Mouse (Mus musculus): ENCODE measurements around the gene Nfyb. TPM values are rescaled to one million over a fixed set of nuclear protein-coding genes. Genes with fewer than 3 reads are reported as not detected.

The Nfyb gene
- 42.2 and 42.4 TPM in 2 replicates for polyA plus RNA-seq (2015; fragmentation: Nextera tagmentation; extraction: Ambion mirVana)

- Histone ChIP-seq H3K9me3 (replicated peaks) (no peaks in the 10 kb centered on the region), H3K36me3 (peaks cover 20% of the 10 kb centered on the region), H3K27me3 (no peaks in the 10 kb centered on the region), H3K27ac (replicated peaks) (peak within 1 kb of the TSS; percentile 99), H3K4me1 (peaks cover 27% of the 10 kb centered on the region), H3K4me2 (replicated peaks) (peak within 1 kb of the TSS; percentile 62), H3K9ac (peak within 1 kb of the TSS; percentile 98), H3K4me3 (replicated peaks) (peak within 1 kb of the TSS; percentile 84)
- ATAC-seq (ENCODE audit: insufficient number of reproducible peaks, low FRiP score, low TSS enrichment, low read depth), result peak; percentile 96
- under 1% methylated on average over 62 of the region's 68 CpGs for WGBS
Measured at GRCm38 (mm10) chr10:82763840-82764631, at the start of gene Nfyb. Gene Nfyb, minus strand, starts transcription at chr10:82764144.

- H3K4me2 ChIP-seq (replicated peaks), result peak overlapping the region; percentile 70
- WGBS, result 7% methylated on average over 42 of the region's 52 CpGs
- H3K4me1 ChIP-seq, result peaks cover 17% of the 10 kb centered on the region
- H3K36me3 ChIP-seq, result no peaks in the 10 kb centered on the region
- peak overlapping the region; percentile 52 for H3K4me3 ChIP-seq (replicated peaks)
- no peaks in the 10 kb centered on the region for H3K9me3 ChIP-seq (replicated peaks)
- H3K27me3 ChIP-seq, result no peaks in the 10 kb centered on the region
- peak; percentile 77 for ATAC-seq (ENCODE audit: insufficient number of reproducible peaks, low FRiP score, low TSS enrichment, low read depth)
- H3K27ac ChIP-seq (replicated peaks), result no peak overlapping the region
- H3K9ac ChIP-seq, result peak overlapping the region; percentile 13; the same call in 1 of the 2 replicates
Measured at GRCm38 (mm10) chr10:82811855-82812431, 48.0 kb upstream of the Nfyb start.

- no peak for ATAC-seq (ENCODE audit: insufficient number of reproducible peaks, low FRiP score, low TSS enrichment, low read depth)
- Histone ChIP-seq H3K36me3 (no peaks in the 10 kb centered on the region), H3K9me3 (replicated peaks) (no peaks in the 10 kb centered on the region), H3K4me3 (replicated peaks) (no peak overlapping the region), H3K27ac (replicated peaks) (no peak overlapping the region), H3K4me1 (peaks cover 13% of the 10 kb centered on the region), H3K9ac (no peak overlapping the region), H3K27me3 (no peaks in the 10 kb centered on the region), H3K4me2 (replicated peaks) (no peak overlapping the region)
- 22% methylated on average over 3 of the region's 3 CpGs for WGBS
Measured at GRCm38 (mm10) chr10:82809352-82809751, 45.4 kb upstream of the Nfyb start.

GRCm38 (mm10) chr10:82808891-82809290 is 44.9 kb upstream of the Nfyb start:
- Histone ChIP-seq H3K27me3 (no peaks in the 10 kb centered on the region), H3K4me1 (0 out of 2 replicates have a peak, but pooled peaks cover 8% of the 10 kb centered on the region), H3K36me3 (no peaks in the 10 kb centered on the region), H3K27ac (replicated peaks) (no peak overlapping the region), H3K4me2 (replicated peaks) (no peak overlapping the region), H3K4me3 (replicated peaks) (no peak overlapping the region), H3K9ac (no peak overlapping the region), H3K9me3 (replicated peaks) (no peaks in the 10 kb centered on the region)
- WGBS, result 78% methylated on average over 8 of the region's 8 CpGs
- ATAC-seq (ENCODE audit: insufficient number of reproducible peaks, low FRiP score, low TSS enrichment, low read depth), result no peak

GRCm38 (mm10) chr10:82808155-82808554 is 44.2 kb upstream of the Nfyb start:
- WGBS, result 43% methylated on average over 6 of the region's 6 CpGs
- Histone ChIP-seq H3K4me2 (replicated peaks) (no peak overlapping the region), H3K27me3 (no peaks in the 10 kb centered on the region), H3K27ac (replicated peaks) (no peak overlapping the region), H3K4me3 (replicated peaks) (no peak overlapping the region), H3K9me3 (replicated peaks) (no peaks in the 10 kb centered on the region), H3K36me3 (no peaks in the 10 kb centered on the region), H3K9ac (no peak overlapping the region), H3K4me1 (0 out of 2 replicates have a peak, but pooled peaks cover 6% of the 10 kb centered on the region)
- no peak for ATAC-seq (ENCODE audit: insufficient number of reproducible peaks, low FRiP score, low TSS enrichment, low read depth)

- 69% methylated on average over 7 of the region's 7 CpGs for WGBS
Measured at GRCm38 (mm10) chr10:82807238-82807637, 43.3 kb upstream of the Nfyb start.

GRCm38 (mm10) chr10:82806414-82806813 is 42.5 kb upstream of the Nfyb start:
- Histone ChIP-seq H3K9me3 (replicated peaks) (no peaks in the 10 kb centered on the region), H3K4me3 (replicated peaks) (no peak overlapping the region), H3K36me3 (no peaks in the 10 kb centered on the region), H3K27ac (replicated peaks) (no peak overlapping the region), H3K27me3 (no peaks in the 10 kb centered on the region), H3K4me1 (no peaks in the 10 kb centered on the region), H3K4me2 (replicated peaks) (no peak overlapping the region), H3K9ac (no peak overlapping the region)
- ATAC-seq (ENCODE audit: insufficient number of reproducible peaks, low FRiP score, low TSS enrichment, low read depth), result no peak
- WGBS, result 76% methylated on average over 8 of the region's 8 CpGs

More at GRCm38 (mm10) chr10:82807238-82807637, 43.3 kb upstream of the Nfyb start:
- Histone ChIP-seq H3K4me3 (replicated peaks) (no peak overlapping the region), H3K4me2 (replicated peaks) (no peak overlapping the region), H3K9ac (no peak overlapping the region), H3K36me3 (no peaks in the 10 kb centered on the region), H3K4me1 (0 out of 2 replicates have a peak, but pooled peaks cover 2% of the 10 kb centered on the region), H3K27me3 (no peaks in the 10 kb centered on the region), H3K9me3 (replicated peaks) (no peaks in the 10 kb centered on the region), H3K27ac (replicated peaks) (no peak overlapping the region)
- ATAC-seq (ENCODE audit: insufficient number of reproducible peaks, low FRiP score, low TSS enrichment, low read depth), result no peak

- Histone ChIP-seq H3K27me3 (no peaks in the 10 kb centered on the region), H3K4me2 (replicated peaks) (no peak overlapping the region), H3K9ac (no peak overlapping the region), H3K27ac (replicated peaks) (no peak overlapping the region), H3K9me3 (replicated peaks) (no peaks in the 10 kb centered on the region), H3K36me3 (no peaks in the 10 kb centered on the region), H3K4me1 (no peaks in the 10 kb centered on the region), H3K4me3 (replicated peaks) (no peak overlapping the region)
- WGBS, result 71% methylated on average over 6 of the region's 6 CpGs
- ATAC-seq (ENCODE audit: insufficient number of reproducible peaks, low FRiP score, low TSS enrichment, low read depth), result no peak
Measured at GRCm38 (mm10) chr10:82805111-82805510, 41.2 kb upstream of the Nfyb start.

- Histone ChIP-seq H3K27me3 (no peaks in the 10 kb centered on the region), H3K4me3 (replicated peaks) (no peak overlapping the region), H3K27ac (replicated peaks) (no peak overlapping the region), H3K4me2 (replicated peaks) (no peak overlapping the region), H3K9me3 (replicated peaks) (no peaks in the 10 kb centered on the region), H3K36me3 (no peaks in the 10 kb centered on the region), H3K9ac (no peak overlapping the region), H3K4me1 (no peaks in the 10 kb centered on the region)
- 57% methylated on average over 3 of the region's 3 CpGs for WGBS
- ATAC-seq (ENCODE audit: insufficient number of reproducible peaks, low FRiP score, low TSS enrichment, low read depth), result peak; percentile 75; the same call in 1 of the 2 replicates
Measured at GRCm38 (mm10) chr10:82804396-82804795, 40.5 kb upstream of the Nfyb start.

GRCm38 (mm10) chr10:82800094-82800493 is 36.1 kb upstream of the Nfyb start:
- Histone ChIP-seq H3K36me3 (no peaks in the 10 kb centered on the region), H3K9ac (no peak overlapping the region), H3K9me3 (replicated peaks) (no peaks in the 10 kb centered on the region), H3K4me2 (replicated peaks) (no peak overlapping the region), H3K4me1 (peaks cover 13% of the 10 kb centered on the region), H3K4me3 (replicated peaks) (no peak overlapping the region), H3K27me3 (no peaks in the 10 kb centered on the region), H3K27ac (replicated peaks) (no peak overlapping the region)
- 50% methylated on average over 5 of the region's 5 CpGs for WGBS
- ATAC-seq (ENCODE audit: insufficient number of reproducible peaks, low FRiP score, low TSS enrichment, low read depth), result no peak

GRCm38 (mm10) chr10:82798312-82798933 is 34.5 kb upstream of the Nfyb start:
- H3K4me2 ChIP-seq (replicated peaks), result no peak overlapping the region
- H3K9me3 ChIP-seq (replicated peaks), result no peaks in the 10 kb centered on the region
- H3K9ac ChIP-seq, result no peak overlapping the region
- no peak overlapping the region for H3K4me3 ChIP-seq (replicated peaks)
- no peaks in the 10 kb centered on the region for H3K27me3 ChIP-seq
- ATAC-seq (ENCODE audit: insufficient number of reproducible peaks, low FRiP score, low TSS enrichment, low read depth), result no peak
- no peak overlapping the region for H3K27ac ChIP-seq (replicated peaks)
- WGBS, result 52% methylated on average over 11 of the region's 11 CpGs
- peaks cover 16% of the 10 kb centered on the region for H3K4me1 ChIP-seq
- H3K36me3 ChIP-seq, result no peaks in the 10 kb centered on the region

Measured in embryonic facial prominence, embryonic 15.5 days (tissue).